Mouse (Mus musculus) embryo, embryonic 11.5 days (tissue): Measurements from ENCODE around the gene Wfdc21.
A peak's percentile ranks its signal among the peaks of the same experiment; 100 is the strongest.

Source experiments
- DNase-seq: peaks from one replicate; pipeline ENCODE4 v3.0.0-alpha.2; 2012; ENCODE audit warnings: low read depth, low spot score

Wfdc21 gene

GRCm38 (mm10) chr11:83753581-83754181 lies 6.9 kb downstream of the Wfdc21 start, which contains the start of gene Heatr6:
Gene Heatr6, plus strand, starts transcription at chr11:83753696.
- peak; percentile 82 for DNase-seq

GRCm38 (mm10) chr11:83754227-83754626 lies 7.5 kb downstream of the Wfdc21 start:
- no peak for DNase-seq

- no peak for DNase-seq
These were observed 20.6 kb downstream of the Wfdc21 start for GRCm38 (mm10) chr11:83767306-83767705.

GRCm38 (mm10) chr11:83768976-83769375 lies 22.2 kb downstream of the Wfdc21 start:
- no peak for DNase-seq

- no peak for DNase-seq
These were observed 24.3 kb downstream of the Wfdc21 start for GRCm38 (mm10) chr11:83771014-83771413.

- no peak for DNase-seq
These were observed 25.6 kb downstream of the Wfdc21 start for GRCm38 (mm10) chr11:83772341-83772740.

GRCm38 (mm10) chr11:83773691-83774090 lies 27.0 kb downstream of the Wfdc21 start:
- DNase-seq, result no peak

GRCm38 (mm10) chr11:83774324-83774723 lies 27.6 kb downstream of the Wfdc21 start:
- no peak for DNase-seq

GRCm38 (mm10) chr11:83776798-83777197 lies 30.1 kb downstream of the Wfdc21 start:
- DNase-seq, result no peak

- DNase-seq, result no peak
These were observed 37.3 kb downstream of the Wfdc21 start for GRCm38 (mm10) chr11:83783931-83784600.

GRCm38 (mm10) chr11:83784661-83785060 lies 37.9 kb downstream of the Wfdc21 start:
- DNase-seq, result no peak

- peak; percentile 65 for DNase-seq
These were observed 38.6 kb downstream of the Wfdc21 start for GRCm38 (mm10) chr11:83785366-83785765.

GRCm38 (mm10) chr11:83786835-83787234 lies 40.1 kb downstream of the Wfdc21 start:
- no peak for DNase-seq

GRCm38 (mm10) chr11:83787401-83788021 lies 40.8 kb downstream of the Wfdc21 start:
- no peak for DNase-seq

GRCm38 (mm10) chr11:83788331-83788730 lies 41.6 kb downstream of the Wfdc21 start:
- no peak for DNase-seq

- DNase-seq, result no peak
These were observed 42.5 kb downstream of the Wfdc21 start for GRCm38 (mm10) chr11:83789259-83789658.

- DNase-seq, result no peak
These were observed 44.4 kb downstream of the Wfdc21 start for GRCm38 (mm10) chr11:83791133-83791532.

GRCm38 (mm10) chr11:83792316-83792914 lies 45.7 kb downstream of the Wfdc21 start:
- DNase-seq, result no peak

- no peak for DNase-seq
These were observed 46.5 kb downstream of the Wfdc21 start for GRCm38 (mm10) chr11:83793264-83793663.

- no peak for DNase-seq
These were observed 49.4 kb downstream of the Wfdc21 start for GRCm38 (mm10) chr11:83796112-83796511.

GRCm38 (mm10) chr11:83796980-83797608 lies 50.4 kb downstream of the Wfdc21 start:
- no peak for DNase-seq

GRCm38 (mm10) chr11:83799871-83800430 lies 53.2 kb downstream of the Wfdc21 start:
- no peak for DNase-seq
